8 mouse cellular contexts compared by ENCODE assay signal in the genomic region with DNA sequence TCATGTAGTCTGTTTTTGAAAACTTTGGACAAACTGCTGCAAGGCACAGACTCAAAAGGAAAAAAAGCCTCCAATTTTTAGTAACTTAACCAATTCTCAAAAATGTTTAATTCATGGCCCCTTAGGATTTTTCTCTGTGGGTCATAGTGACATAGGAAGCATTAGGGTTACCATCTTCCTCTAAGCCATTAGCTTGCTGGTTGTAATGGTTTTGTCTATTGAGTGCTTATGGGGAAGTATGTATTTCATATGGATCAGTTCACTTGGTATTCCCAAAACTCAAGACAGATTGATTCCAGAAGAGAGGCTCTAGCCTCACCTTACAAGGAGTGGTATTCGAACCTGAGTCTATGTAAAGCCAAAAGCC. TPM values are rescaled to one million over a fixed set of nuclear protein-coding genes. Genes with fewer than 3 reads are reported as not detected.
A peak's percentile ranks its signal among the peaks of the same experiment; 100 is the strongest.
DNase-seq lines count a peak whose midpoint lies in the region; ATAC-seq and TF ChIP-seq lines count a peak whose summit lies in the region.

No protein-coding gene starts in this region.

- H3K4me2 ChIP-seq in kidney, embryonic 15.5 days: peak overlapping the region; percentile 70
- H3K4me2 ChIP-seq in embryonic facial prominence, embryonic 12.5 days (replicated peaks): peak overlapping the region; percentile 71
- H3K4me2 ChIP-seq in intestine, embryonic 15.5 days (replicated peaks): peak overlapping the region; percentile 71
- peak overlapping the region; percentile 72 for H3K4me2 ChIP-seq in midbrain, postnatal 0 days (ENCODE audit: low read depth, low read length, poor library complexity, severe bottlenecking)

- no peaks in the 10 kb centered on the region for H3K9me3 ChIP-seq in kidney, embryonic 15.5 days (replicated peaks)
- no peaks in the 10 kb centered on the region for H3K9me3 ChIP-seq in embryonic facial prominence, embryonic 12.5 days
- H3K9me3 ChIP-seq in intestine, embryonic 15.5 days: no peaks in the 10 kb centered on the region
- no peaks in the 10 kb centered on the region for H3K9me3 ChIP-seq in midbrain, postnatal 0 days (ENCODE audit: low read length)

- peaks cover 14% of the 10 kb centered on the region for H3K4me1 ChIP-seq in kidney, embryonic 15.5 days
- peaks cover 13% of the 10 kb centered on the region for H3K4me1 ChIP-seq in embryonic facial prominence, embryonic 12.5 days
- H3K4me1 ChIP-seq in intestine, embryonic 15.5 days (replicated peaks): peaks cover 5% of the 10 kb centered on the region; the same call in 1 of the 2 replicates
- 0 out of 2 replicates have a peak, but pooled peaks cover 3% of the 10 kb centered on the region for H3K4me1 ChIP-seq in midbrain, postnatal 0 days (ENCODE audit: insufficient read depth, low read length)

- DNase-seq in kidney, adult 11 months: no peak
- no peak for DNase-seq in midbrain, postnatal 0 days (ENCODE audit: low spot score)
- no peak for DNase-seq in B cell, adult 2 months
- no peak for DNase-seq in MN1 (ENCODE audit: low spot score)
- no peak for DNase-seq in gastrocnemius, postnatal 25 days

- H3K27ac ChIP-seq in kidney, embryonic 15.5 days: peak overlapping the region; percentile 81
- no peak overlapping the region for H3K27ac ChIP-seq in embryonic facial prominence, embryonic 12.5 days
- H3K27ac ChIP-seq in intestine, embryonic 15.5 days: peak overlapping the region; percentile 66
- peak overlapping the region; percentile 73; the same call in 1 of the 2 replicates for H3K27ac ChIP-seq in midbrain, postnatal 0 days (ENCODE audit: low read depth, low read length)

- ATAC-seq in kidney, embryonic 15.5 days (replicated peaks; ENCODE audit: low FRiP score): no peak
- no peak for ATAC-seq in embryonic facial prominence, embryonic 12.5 days (ENCODE audit: insufficient number of reproducible peaks, insufficient read depth, low FRiP score, low TSS enrichment)
- no peak for ATAC-seq in intestine, embryonic 15.5 days
- no peak for ATAC-seq in midbrain, postnatal 0 days (ENCODE audit: low FRiP score)

- H3K4me3 ChIP-seq in kidney, embryonic 15.5 days (replicated peaks): peak overlapping the region; percentile 82
- H3K4me3 ChIP-seq in embryonic facial prominence, embryonic 12.5 days: peak overlapping the region; percentile 94
- peak overlapping the region; percentile 80; the same call in 1 of the 2 replicates for H3K4me3 ChIP-seq in intestine, embryonic 15.5 days (replicated peaks)
- peak overlapping the region; percentile 47 for H3K4me3 ChIP-seq in midbrain, postnatal 0 days (ENCODE audit: low read depth, low read length)

- WGBS in kidney, embryonic 15.5 days: 92% methylated on average over 1 of the region's 1 CpGs
- 61% methylated on average over 1 of the region's 1 CpGs for WGBS in embryonic facial prominence, embryonic 12.5 days
- 76% methylated on average over 1 of the region's 1 CpGs for WGBS in intestine, embryonic 15.5 days
- 94% methylated on average over 1 of the region's 1 CpGs for WGBS in midbrain, postnatal 0 days

- peaks cover 24% of the 10 kb centered on the region for H3K36me3 ChIP-seq in kidney, embryonic 15.5 days
- H3K36me3 ChIP-seq in embryonic facial prominence, embryonic 12.5 days: peaks cover 15% of the 10 kb centered on the region
- H3K36me3 ChIP-seq in intestine, embryonic 15.5 days: peaks cover 6% of the 10 kb centered on the region; the same call in 1 of the 2 replicates
- peaks cover 8% of the 10 kb centered on the region for H3K36me3 ChIP-seq in midbrain, postnatal 0 days (ENCODE audit: insufficient read depth, low read length)

- no peaks in the 10 kb centered on the region for H3K27me3 ChIP-seq in kidney, embryonic 15.5 days
- H3K27me3 ChIP-seq in embryonic facial prominence, embryonic 12.5 days: no peaks in the 10 kb centered on the region
- no peaks in the 10 kb centered on the region for H3K27me3 ChIP-seq in intestine, embryonic 15.5 days (replicated peaks)
- H3K27me3 ChIP-seq in midbrain, postnatal 0 days (ENCODE audit: insufficient read depth, low read length): no peaks in the 10 kb centered on the region

- TF ChIP-seq CTCF in midbrain, postnatal 0 days (IDR thresholded peaks at IDR 0.05): no peak

- peak overlapping the region; percentile 87 for H3K9ac ChIP-seq in kidney, embryonic 15.5 days
- H3K9ac ChIP-seq in embryonic facial prominence, embryonic 12.5 days: peak overlapping the region; percentile 96; the same call in 1 of the 2 replicates
- peak overlapping the region; percentile 70; the same call in 1 of the 2 replicates for H3K9ac ChIP-seq in intestine, embryonic 15.5 days
- peak overlapping the region; percentile 56; the same call in 1 of the 2 replicates for H3K9ac ChIP-seq in midbrain, postnatal 0 days (replicated peaks; ENCODE audit: low read length, poor library complexity, severe bottlenecking)

RNA-seq across cellular contexts. Expression of gene Ppp1r8, which starts 0.7 kb away (rescaled TPM):
- 62.6 and 66.5 TPM in 2 replicates for polyA plus RNA-seq in kidney, embryonic 15.5 days (2015; fragmentation: Nextera tagmentation; extraction: Ambion mirVana)
- polyA plus RNA-seq in embryonic facial prominence, embryonic 12.5 days (2016; fragmentation: Nextera tagmentation; extraction: Ambion mirVana): 58.6 and 63.2 TPM in 2 replicates
- 50.4 and 54.1 TPM in 2 replicates for polyA plus RNA-seq in intestine, embryonic 15.5 days (2015; fragmentation: Nextera tagmentation; extraction: Ambion mirVana)
- 55.1 and 59.6 TPM in 2 replicates for total RNA-seq in midbrain, postnatal 0 days (2014; rRNA removed)
- polyA plus RNA-seq in midbrain, postnatal 0 days (2015; fragmentation: Nextera tagmentation; extraction: Ambion mirVana): 42.2 and 45.0 TPM in 2 replicates
- total RNA-seq in gastrocnemius, postnatal 25 days (2021): 10 to 100 TPM; 13.1 to 13.5 TPM

RNA-seq across cellular contexts. Expression of gene Stx12, which starts 40.6 kb away (rescaled TPM):
- polyA plus RNA-seq in kidney, embryonic 15.5 days (2015; fragmentation: Nextera tagmentation; extraction: Ambion mirVana): 55.9 and 57.7 TPM in 2 replicates
- 69.6 and 71.3 TPM in 2 replicates for polyA plus RNA-seq in embryonic facial prominence, embryonic 12.5 days (2016; fragmentation: Nextera tagmentation; extraction: Ambion mirVana)
- polyA plus RNA-seq in intestine, embryonic 15.5 days (2015; fragmentation: Nextera tagmentation; extraction: Ambion mirVana): 54.2 and 57.7 TPM in 2 replicates
- total RNA-seq in midbrain, postnatal 0 days (2014; rRNA removed): 142 and 153 TPM in 2 replicates
- polyA plus RNA-seq in midbrain, postnatal 0 days (2015; fragmentation: Nextera tagmentation; extraction: Ambion mirVana): 151 and 158 TPM in 2 replicates
- 10 to 100 TPM; 20.7 to 23.3 TPM for total RNA-seq in gastrocnemius, postnatal 25 days (2021)

RNA-seq across cellular contexts. Expression of gene Themis2, which starts 47.5 kb away (rescaled TPM):
- polyA plus RNA-seq in kidney, embryonic 15.5 days (2015; fragmentation: Nextera tagmentation; extraction: Ambion mirVana): 0.91 and 1.7 TPM in 2 replicates
- polyA plus RNA-seq in embryonic facial prominence, embryonic 12.5 days (2016; fragmentation: Nextera tagmentation; extraction: Ambion mirVana): 0.59 and 0.72 TPM in 2 replicates
- polyA plus RNA-seq in intestine, embryonic 15.5 days (2015; fragmentation: Nextera tagmentation; extraction: Ambion mirVana): 1.7 and 2.0 TPM in 2 replicates
- 0.28 and 0.49 TPM in 2 replicates for total RNA-seq in midbrain, postnatal 0 days (2014; rRNA removed)
- polyA plus RNA-seq in midbrain, postnatal 0 days (2015; fragmentation: Nextera tagmentation; extraction: Ambion mirVana): 0.49 and 0.75 TPM in 2 replicates
- 1 to 10 TPM in 1 of 2 experiments, under 1 TPM in 1; 0.69 to 1.2 TPM for total RNA-seq in gastrocnemius, postnatal 25 days (2021)
